Mouse (Mus musculus): Measurements from ENCODE around the gene Ppp1r1a.

Ppp1r1a gene

DNA sequence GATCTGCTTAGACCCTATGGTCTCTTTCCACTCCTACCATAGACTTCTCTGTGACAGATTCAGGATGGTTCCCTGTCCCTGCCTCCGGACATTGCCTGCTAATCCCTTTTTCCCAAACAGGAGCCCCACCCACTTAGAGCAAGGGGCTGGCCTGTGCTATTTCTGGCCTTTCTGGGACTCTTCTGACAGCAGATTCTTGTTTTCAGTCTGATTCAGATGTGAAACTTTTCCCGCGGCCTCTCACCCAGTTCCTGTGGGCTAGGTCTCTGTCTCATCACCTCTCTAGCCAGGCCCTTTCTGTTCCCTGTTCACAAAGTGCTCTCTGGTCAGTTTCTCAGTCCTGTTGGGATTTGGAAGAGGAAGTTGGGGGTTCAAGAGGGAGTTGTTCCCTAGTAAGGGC lies 22.9 kb downstream of the Ppp1r1a start:
- in situ Hi-C loops (cut with MboI, MseI), result no loop called here

DNA sequence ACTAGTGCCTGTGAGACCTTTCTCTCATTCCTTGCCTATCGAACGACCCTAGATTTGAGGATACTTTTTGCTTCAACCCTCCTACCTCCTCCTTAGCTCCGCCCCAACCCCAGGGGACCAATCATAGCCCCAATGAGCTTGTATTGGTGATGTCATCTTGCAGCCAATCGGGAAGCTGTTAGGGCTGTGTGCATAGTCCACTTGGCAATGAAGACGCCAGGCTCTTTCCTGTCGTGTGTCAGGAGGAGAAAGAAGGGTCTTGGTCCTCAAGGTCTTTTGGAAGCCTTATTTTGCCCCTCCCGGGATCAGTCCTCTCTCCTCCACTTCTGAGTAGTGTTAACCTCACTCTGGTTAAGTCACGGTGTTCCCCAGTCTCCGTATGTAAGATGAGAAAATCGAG lies 23.7 kb downstream of the Ppp1r1a start:
- in situ Hi-C loops (cut with MboI, MseI), result no loop called here

DNA sequence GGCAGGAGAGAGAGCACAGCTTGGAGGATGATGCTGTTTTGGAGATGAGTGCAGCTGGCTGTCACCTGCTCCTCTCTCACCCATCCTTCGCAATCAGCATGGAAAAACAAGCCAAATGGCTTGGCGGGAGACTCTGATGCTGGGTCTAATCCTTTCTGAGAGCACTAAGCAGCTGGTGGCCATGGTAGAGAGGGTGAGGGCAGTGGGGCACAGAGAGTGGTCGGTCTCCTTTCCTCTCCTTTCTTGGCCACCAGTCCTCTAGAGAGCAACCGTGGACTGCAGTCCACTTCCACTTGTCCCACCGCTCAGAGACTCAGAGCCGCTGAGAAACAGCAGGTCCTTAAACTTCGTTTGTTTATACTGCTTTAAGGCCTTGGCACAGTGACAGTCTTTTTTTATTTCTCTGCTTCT lies 24.2 kb downstream of the Ppp1r1a start:
- in situ Hi-C loops (cut with MboI, MseI), result no loop called here

DNA sequence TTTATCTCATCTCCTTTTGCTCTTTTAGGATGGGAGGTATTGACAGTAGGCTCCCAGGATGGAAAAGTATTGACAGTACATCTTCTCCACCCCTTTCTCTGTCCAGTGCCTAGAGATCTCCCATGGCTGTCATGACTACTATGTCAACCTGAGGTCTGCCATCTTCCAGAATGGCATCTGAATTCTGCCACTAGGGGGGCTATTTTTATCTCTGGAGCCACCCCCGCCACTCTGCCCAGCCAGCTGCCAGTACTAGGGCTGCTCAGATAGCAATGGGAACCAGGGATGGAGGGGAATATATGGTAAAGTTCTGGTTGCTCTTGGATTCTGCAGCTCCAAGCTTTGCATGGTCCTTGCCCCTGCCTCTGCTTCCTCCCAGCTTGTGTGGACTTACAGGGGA lies 26.2 kb downstream of the Ppp1r1a start:
- in situ Hi-C loops (cut with MboI, MseI), result no loop called here

DNA sequence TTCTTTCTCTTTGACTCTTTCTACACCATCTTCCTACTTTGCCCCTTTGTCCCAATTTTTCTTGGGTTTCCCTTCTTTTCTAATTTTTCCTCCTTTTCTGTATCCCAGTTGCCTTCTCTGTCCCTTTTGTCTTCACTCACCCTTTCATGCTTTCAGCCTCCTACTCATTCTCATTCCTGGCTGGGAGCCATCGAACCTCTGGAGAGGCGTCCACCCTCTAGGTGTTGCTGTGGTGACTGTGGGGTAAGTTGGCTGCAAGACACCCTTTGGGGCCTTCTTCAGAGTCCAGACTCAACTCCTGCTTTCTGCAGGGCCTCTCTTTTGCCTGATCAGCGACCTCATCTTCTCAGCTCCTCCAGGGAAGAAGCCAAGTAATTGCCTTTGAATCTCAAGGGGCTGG lies 28.5 kb downstream of the Ppp1r1a start:
- in situ Hi-C loops (cut with MboI, MseI), result no loop called here

DNA sequence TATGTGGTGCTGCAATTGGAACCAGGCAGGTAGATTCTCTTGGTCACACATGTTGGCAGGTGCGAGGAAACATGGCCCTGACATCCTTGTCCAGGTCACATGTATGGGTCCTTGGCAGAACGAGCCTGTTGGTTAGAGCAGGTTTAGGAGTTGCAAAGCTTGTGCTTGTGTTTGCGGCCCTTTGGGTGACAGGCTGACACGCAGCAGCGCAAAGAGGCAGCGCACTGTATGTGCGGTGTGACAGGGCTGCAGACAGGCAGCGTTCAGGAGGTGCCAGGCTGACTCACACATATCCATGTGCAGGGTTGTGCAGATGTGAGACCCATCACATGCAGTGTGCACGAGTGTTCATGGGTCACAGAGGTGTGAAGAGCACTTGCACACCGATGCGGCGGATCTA lies 34.1 kb downstream of the Ppp1r1a start:
- in situ Hi-C loops (cut with MboI, MseI), result no loop called here

DNA sequence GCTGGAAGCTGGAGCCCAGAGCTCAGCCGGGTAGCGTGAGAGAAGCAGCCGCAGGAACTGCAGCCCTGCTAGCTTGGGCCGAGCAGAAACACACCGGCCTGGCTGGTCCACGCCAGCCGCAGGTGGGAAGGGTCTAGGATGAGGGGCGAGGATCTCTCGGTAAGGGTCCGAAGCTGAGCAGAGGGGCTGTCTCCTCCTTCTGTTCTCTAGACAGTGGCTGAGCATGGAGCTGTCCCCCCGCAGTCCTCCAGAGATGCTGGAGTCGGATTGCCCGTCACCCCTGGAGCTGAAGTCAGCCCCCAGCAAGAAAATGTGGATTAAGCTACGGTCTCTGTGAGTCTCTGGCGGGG lies 34.6 kb downstream of the Ppp1r1a start:
- in situ Hi-C loops (cut with MboI, MseI), result no loop called here

DNA sequence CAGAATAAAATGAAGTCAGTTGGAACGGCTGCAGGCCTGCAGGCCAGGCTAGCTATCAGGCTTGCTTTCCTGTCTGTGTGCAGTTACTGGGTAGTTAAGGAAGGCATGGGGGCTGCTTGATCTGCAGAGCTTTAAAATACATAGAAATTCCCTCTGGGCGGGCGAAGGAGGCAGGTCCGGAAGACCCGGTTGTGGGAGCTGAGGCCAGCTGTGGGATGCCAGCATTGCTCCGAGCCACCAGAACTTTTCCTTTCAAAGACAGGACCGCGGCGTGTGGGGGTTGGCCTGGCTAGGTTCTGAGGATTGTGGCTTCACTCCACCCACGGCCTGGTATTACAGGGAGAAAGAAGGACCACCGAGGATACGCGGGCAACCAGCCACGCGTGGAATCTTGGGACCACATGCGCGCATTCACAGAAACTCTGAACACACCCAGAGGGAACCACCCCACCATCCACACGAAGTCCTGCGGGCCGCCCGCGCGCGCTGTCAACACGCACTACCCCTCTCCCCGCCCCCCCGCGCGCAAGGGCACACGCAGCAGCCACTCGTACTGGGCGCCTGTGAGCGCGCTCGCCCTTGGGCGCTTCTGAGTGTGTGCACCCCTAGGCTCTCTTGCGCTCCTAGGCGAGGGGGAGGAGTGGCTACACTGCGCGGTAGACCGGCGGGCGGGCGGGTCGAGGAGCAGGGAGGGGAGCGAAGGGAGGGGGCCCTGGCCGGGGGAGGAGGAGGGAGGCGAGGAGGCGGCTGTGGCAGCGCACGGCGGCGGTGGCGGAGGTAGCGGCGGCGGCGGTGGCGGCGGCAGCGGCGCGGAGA lies 35.2 kb downstream of the Ppp1r1a start, which contains the start of gene Pde1b:
Gene Pde1b (plus strand): TSS at position 600 of the 816 bp plus-strand sequence.
- in situ Hi-C loops (cut with MboI, MseI), result no loop called here

DNA sequence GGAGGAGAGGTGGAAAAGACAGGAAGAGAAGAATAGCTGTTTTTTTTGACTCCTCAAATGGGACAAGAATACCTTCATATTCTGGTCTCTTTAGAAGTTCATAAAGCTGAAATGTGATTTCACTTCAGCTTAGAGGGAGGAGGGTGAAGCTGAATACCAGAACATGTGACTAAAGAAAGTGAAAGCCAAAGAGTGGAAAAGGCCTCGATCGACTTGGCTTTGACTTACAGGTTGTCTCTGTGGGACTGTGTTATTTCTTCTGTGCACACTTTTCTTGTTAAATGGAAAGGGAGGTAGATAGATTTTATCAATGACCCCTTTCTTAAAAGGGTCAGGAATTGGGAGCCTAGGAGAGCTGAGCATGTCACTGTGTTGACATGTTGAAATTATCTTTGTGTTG lies 36.6 kb downstream of the Ppp1r1a start:
- in situ Hi-C loops (cut with MboI, MseI), result no loop called here

DNA sequence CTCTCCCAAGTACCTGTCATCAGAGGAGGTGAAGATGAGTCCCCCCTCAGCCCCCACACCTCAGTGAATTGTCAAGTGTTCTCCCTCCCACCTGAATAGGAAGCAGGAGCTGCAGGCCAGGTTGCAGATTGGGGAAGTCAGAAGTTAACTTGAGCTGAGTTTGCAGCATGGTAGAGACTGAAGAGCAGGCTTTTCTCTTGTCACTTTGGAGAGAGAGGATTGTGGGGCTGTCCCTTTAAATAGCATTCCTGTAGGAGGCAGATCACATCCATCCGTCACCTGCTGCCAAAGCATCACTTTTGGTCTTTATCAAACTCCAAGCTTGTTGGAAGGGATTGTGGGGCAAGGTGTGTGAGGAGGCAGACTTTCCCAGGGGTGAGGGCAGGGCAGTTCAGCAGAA lies 37.1 kb downstream of the Ppp1r1a start:
- in situ Hi-C loops (cut with MboI, MseI), result no loop called here

DNA sequence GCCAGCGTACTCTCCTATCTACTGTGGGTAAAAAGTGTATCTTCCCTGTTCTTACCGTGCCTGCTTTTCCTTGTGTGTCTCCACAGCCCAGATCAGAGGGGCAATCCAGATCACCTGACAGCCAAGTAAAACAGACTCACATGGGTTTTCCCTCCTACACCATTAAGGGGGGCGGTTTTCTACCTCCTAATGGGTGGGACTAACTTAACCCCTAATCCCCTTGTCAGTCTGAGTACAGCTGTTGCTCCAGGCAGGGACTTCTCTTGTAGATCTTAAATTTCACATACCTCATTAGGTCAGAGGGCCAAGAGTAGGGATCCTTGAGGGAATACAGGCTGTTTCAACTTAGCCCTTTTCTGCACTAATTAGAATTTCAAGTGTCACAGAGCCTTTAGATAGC lies 39.6 kb downstream of the Ppp1r1a start:
- in situ Hi-C loops (cut with MboI, MseI), result no loop called here

DNA sequence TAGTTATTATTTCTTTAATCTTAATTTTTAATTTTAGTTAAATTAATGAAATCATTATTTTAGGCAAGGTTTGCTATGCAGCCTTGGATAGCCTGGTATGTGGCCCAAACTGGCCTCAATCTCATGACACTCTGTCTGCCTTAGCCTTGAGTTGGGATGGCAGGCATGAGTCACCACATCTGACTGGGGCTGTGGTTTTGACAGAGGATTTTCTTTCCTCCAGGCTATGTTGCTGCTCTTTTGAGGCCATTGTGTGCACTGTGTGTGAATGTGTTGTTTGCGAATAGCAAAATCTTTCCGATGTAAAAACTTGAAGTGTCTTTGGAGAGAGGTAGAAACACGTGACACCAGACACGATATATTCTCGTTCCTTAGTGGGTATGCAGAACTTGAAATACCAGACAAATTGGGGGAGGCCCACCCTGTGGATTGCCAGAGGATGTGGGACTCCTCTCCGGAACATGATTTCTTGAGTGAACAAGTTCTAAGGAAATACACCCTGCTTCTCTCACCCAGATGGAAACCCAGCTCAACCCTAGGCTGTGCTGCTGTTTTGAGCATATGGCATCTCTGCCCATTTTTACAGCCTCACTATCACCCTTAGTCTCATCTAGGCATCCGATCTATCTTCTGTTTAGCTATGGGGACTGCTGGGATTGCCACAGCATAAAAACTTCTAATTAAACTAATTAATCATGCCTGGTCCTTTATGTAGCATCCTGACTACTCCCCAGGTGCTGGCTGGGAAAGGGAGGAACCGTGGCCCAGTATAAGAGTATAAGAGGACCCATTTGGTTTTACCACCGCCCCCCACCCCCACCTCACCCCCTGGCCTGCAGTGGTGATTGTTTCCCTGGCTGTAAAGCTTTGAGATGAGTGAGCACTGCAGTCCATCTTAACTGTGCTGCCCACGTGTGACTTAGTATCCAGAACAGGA lies 41.3 kb downstream of the Ppp1r1a start:
- in situ Hi-C loops (cut with MboI, MseI), result no loop called here

DNA sequence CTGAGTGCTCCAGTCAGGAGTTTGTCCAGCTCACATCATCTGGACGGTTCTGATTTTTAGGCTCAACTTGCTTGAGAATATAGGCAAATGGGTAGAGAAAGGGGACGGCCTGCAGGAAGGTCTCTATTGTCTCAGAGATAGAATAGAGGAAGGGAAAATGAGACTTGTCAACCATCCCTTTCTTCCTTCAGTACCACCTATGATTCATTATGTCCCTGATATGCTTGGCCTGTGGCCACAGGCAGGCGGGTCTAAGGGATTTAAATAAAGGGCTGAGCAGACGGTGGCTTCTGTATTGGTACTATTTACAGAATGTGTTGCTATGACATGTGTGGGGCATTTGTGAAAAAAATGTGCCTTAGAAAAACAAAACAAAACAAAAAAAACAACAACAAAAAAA lies 49.5 kb downstream of the Ppp1r1a start:
- in situ Hi-C loops (cut with MboI, MseI), result no loop called here

DNA sequence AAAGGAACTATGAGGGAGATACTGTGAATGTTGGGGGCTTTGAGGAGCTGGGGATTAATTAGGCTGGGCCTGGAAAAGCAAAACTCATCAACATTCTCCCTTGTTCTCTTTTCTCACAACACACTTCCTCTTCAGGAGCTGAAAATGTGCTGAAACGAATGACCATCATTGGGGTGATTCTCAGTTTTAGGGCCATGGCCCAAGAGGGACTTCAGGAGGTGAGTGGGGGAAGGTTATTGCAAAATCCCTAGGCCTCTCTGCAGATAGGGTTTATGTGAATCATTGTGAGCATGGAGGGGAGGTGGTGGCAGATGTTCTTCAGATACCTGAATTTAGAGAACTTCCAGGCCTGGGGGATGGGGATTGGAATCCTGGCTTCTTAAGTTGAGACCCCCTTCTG lies 51.1 kb downstream of the Ppp1r1a start:
- in situ Hi-C loops (cut with MboI, MseI), result no loop called here

DNA sequence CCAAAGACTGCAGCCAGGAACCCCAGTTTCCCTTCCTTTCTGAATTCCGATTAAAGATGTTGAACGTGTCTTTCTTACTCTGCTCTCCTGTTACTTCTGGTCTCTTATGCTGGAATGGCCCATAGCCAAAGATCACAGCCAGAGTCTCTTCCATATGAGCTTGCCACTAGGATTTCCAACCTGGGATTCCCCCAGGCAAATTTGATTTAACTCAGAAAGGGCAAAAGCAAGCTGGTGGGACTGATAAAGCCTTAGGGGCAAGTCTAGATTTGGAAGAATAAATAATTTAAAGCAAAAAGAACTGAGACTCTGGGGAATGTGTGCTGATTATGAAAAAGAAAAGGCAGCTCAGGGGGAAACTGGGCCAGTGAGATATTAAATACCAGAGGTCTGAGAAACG lies 52.7 kb downstream of the Ppp1r1a start:
- in situ Hi-C loops (cut with MboI, MseI), result no loop called here

DNA sequence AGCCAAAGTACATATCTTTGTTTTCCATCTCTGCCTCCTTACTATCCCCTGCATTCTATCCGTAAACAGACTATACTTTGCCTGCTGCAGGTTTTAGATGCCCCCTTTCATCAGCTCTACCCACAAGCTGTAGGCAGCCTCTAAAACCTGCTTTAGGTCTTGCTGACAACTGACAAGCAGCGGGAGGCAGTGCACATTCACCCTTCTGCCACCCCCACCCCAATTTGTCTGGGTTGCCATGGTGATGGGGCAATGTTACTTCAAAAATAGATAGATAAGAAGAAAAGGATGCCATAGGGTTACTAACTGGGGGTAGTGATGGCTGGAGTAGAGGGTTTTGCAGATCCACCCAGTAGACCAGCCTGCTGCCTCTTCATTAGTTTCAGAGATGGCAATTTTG lies 53.3 kb downstream of the Ppp1r1a start:
- in situ Hi-C loops (cut with MboI, MseI), result no loop called here

DNA sequence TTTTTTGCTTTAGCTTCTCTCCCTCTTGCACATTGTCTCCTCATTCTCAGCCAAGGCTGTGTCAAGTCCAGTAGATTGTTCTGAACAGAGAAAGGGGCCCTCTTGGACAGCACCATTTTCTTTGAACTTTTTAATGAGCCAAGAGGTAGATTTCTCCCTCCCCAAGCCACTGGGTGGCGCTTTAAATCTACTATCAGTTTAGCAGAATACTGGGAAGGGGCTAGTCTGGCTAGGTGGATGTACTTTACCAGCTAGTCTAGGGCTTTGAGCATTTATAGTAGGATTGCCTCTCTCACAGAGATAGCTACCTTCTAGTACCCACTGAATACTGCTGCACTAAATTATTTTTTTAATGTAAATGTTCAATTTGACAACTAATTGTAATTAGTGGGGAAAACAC lies 55.3 kb downstream of the Ppp1r1a start:
- in situ Hi-C loops (cut with MboI, MseI), result no loop called here

Measured in regulatory T cell (primary cell).